Mouse (Mus musculus) myocyte (in vitro differentiated cells): Measurements from ENCODE around the gene Dtx1. TPM values are rescaled to one million over a fixed set of nuclear protein-coding genes. Genes with fewer than 3 reads are reported as not detected.

Experiments
- H3K27me3 ChIP-seq: one replicate; pipeline ENCODE4 v1.6.1; 2011; ENCODE audit not compliant: control insufficient read depth, insufficient read depth, insufficient read length
- H3K36me3 ChIP-seq: one replicate; pipeline ENCODE4 v1.6.1; 2011; ENCODE audit not compliant: control insufficient read depth, insufficient read depth
- H3K4me2 ChIP-seq: one replicate; pipeline ENCODE4 v1.6.1; 2011; ENCODE audit warnings: low read depth, control low read depth
- H3K4me3 ChIP-seq: one replicate; pipeline ENCODE4 v1.5.1; 2011; ENCODE audit warnings: mild to moderate bottlenecking, control low read depth, moderate library complexity
- H3K79me2 ChIP-seq: one replicate; pipeline ENCODE4 v1.6.1; 2011; ENCODE audit not compliant: control insufficient read depth, insufficient read depth
- H3ac ChIP-seq: one replicate; pipeline ENCODE4 v1.6.1; 2011; ENCODE audit not compliant: control insufficient read depth, insufficient read length
- CEBPB ChIP-seq: IDR thresholded peaks from 2 replicates; pipeline ENCODE4 v1.6.1; 2011; ENCODE audit warnings: mild to moderate bottlenecking, moderate library complexity; ENCODE audit not compliant: poor library complexity, insufficient read depth, severe bottlenecking
- E2F4 ChIP-seq: IDR thresholded peaks from one replicate; pipeline ENCODE4 v1.6.1; 2011; ENCODE audit warnings: mild to moderate bottlenecking, control low read depth, moderate library complexity; ENCODE audit not compliant: insufficient read depth
- MAX ChIP-seq: IDR thresholded peaks from one replicate; pipeline ENCODE4 v1.6.1; 2011; ENCODE audit warnings: low read depth, mild to moderate bottlenecking, control low read depth
- MYOD1 ChIP-seq, 3 experiments: IDR thresholded peaks; one replicate each; pipeline ENCODE4 v1.6.1; 2011; ENCODE audit warnings: control low read depth in 2 of 3, low read depth in 2 of 3, mild to moderate bottlenecking in 2 of 3, moderate library complexity in 1 of 3; ENCODE audit not compliant: insufficient read length in 2 of 3, control insufficient read depth in 1 of 3
- MYOG ChIP-seq, 3 experiments: IDR thresholded peaks; one replicate each; pipeline ENCODE4 v1.6.1; 2011; ENCODE audit warnings: control low read depth in 2 of 3, low read depth in 2 of 3, mild to moderate bottlenecking in 2 of 3; ENCODE audit not compliant: insufficient read length in 2 of 3, control insufficient read depth in 1 of 3, insufficient read depth in 1 of 3
- POLR2A ChIP-seq: IDR thresholded peaks from one replicate; pipeline ENCODE4 v1.6.1; 2011; ENCODE audit warnings: low read depth, mild to moderate bottlenecking, control low read depth, moderate library complexity; ENCODE audit not compliant: insufficient read length
- POLR2AphosphoS2 ChIP-seq: IDR thresholded peaks from one replicate; pipeline ENCODE4 v1.6.1; 2011; ENCODE audit warnings: low read depth, control low read depth; ENCODE audit not compliant: insufficient read length
- REST ChIP-seq: IDR thresholded peaks from one replicate; pipeline ENCODE4 v1.6.1; 2011; ENCODE audit warnings: mild to moderate bottlenecking, control low read depth, moderate library complexity; ENCODE audit not compliant: insufficient read depth, insufficient read length
- SRF ChIP-seq: IDR thresholded peaks from one replicate; pipeline ENCODE4 v1.6.1; 2011; ENCODE audit warnings: low read depth; ENCODE audit not compliant: control insufficient read depth, insufficient read length
- TCF12 ChIP-seq: IDR thresholded peaks from one replicate; pipeline ENCODE4 v1.6.1; 2011; ENCODE audit warnings: mild to moderate bottlenecking, control low read depth; ENCODE audit not compliant: poor library complexity, insufficient read depth, severe bottlenecking
- TCF3 ChIP-seq: IDR thresholded peaks from one replicate; pipeline ENCODE4 v1.6.1; 2011; ENCODE audit warnings: low read depth, control low read depth; ENCODE audit not compliant: insufficient read length
- USF1 ChIP-seq: IDR thresholded peaks from one replicate; pipeline ENCODE4 v1.6.1; 2011; ENCODE audit warnings: low read depth, mild to moderate bottlenecking, control low read depth, moderate library complexity
- polyA plus RNA-seq: library from polyadenylated mRNA; unstranded; fragments of >200 nt; fragmentation: generic; extraction: Trizol; gene quantifications from one replicate; pipeline ENCODE4 v1.2.1, GENCODE M21; 2012; ENCODE audit warnings: missing spikeins

Gene Dtx1
- polyA plus RNA-seq, 1 experiment = not detected

DNA sequence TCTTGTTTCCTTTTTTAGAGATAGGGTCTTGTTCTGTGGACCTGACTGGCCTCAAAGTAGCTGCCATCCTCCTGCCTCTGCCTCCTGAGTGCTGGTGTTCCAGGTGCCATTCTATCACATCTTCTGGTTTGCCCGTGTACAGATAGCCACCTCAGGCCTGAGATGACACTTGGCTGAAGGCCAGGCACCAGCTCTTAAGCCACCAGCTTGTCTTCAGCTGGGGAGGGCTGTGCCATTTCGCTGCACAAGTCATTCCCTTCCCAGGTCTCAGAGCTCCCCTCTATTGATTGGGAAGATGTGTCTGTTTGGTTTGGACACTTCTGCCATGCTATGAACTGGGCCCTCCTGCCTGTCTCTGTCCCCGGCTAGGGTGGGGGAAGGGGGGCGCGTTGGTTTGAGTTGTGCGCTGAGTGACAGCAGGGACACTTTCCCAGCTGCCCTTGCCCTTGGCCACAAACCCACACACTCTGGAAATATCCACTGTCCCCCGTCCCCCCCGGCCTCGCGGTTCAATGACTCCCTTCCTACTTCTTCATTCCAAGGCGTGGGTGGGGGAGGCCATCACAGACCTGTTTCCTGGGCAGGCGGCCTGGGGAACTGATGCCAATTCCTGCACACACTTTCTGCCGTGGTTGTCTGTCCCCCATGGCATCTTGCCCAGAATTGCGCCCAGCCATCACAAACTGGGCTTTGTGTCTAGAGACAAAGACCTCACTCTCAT is 68.2 kb downstream of the Dtx1 start:
- H3K4me2 ChIP-seq = peak overlapping the region; percentile 56
- no peaks in the 10 kb centered on the region for H3K79me2 ChIP-seq
- H3K36me3 ChIP-seq = no peaks in the 10 kb centered on the region
- peaks cover 31% of the 10 kb centered on the region for H3K27me3 ChIP-seq
- TF ChIP-seq MYOD1 (IDR thresholded peaks at IDR 0.05; ENCODE audit: control insufficient read depth in 1 of 3, insufficient read length in 2 of 3, low read depth in 2 of 3) = peak; percentile 50 to 95 (median 68)
- TF ChIP-seq E2F4 = no peak
- peak in 1 of 3 experiments; percentile 55 for TF ChIP-seq MYOG (IDR thresholded peaks at IDR 0.05; ENCODE audit: control insufficient read depth in 1 of 3, insufficient read depth in 1 of 3, insufficient read length in 2 of 3, low read depth in 2 of 3)
- H3ac ChIP-seq = no peak overlapping the region
- H3K4me3 ChIP-seq = no peak overlapping the region

DNA sequence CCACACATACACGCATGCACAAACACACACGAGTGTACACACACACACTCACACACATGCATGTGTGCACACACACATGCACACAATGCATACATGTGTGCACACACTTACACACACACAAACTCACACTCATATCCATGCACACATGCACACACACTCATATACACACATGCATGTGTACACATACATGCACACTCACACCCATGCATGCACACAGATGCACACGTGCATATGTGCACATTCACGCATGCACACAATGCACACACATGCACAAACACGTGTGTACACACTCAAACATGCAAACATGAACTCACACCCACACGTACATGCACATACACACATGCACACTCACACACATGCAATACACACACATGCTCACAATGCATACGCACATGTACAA is 71.6 kb downstream of the Dtx1 start:
- H3K4me3 ChIP-seq = no peak overlapping the region
- TF ChIP-seq TCF3 (no peak), TCF12 (no peak), USF1 (no peak), MYOD1 (IDR thresholded peaks at IDR 0.05; ENCODE audit: control insufficient read depth in 1 of 3, insufficient read length in 2 of 3, low read depth in 2 of 3) (no peak), POLR2AphosphoS2 (no peak), POLR2A (no peak), REST (no peak), SRF (no peak)
- peaks cover 28% of the 10 kb centered on the region for H3K27me3 ChIP-seq
- no peak overlapping the region for H3ac ChIP-seq
- H3K79me2 ChIP-seq = no peaks in the 10 kb centered on the region
- H3K4me2 ChIP-seq = no peak overlapping the region
- H3K36me3 ChIP-seq = no peaks in the 10 kb centered on the region

DNA sequence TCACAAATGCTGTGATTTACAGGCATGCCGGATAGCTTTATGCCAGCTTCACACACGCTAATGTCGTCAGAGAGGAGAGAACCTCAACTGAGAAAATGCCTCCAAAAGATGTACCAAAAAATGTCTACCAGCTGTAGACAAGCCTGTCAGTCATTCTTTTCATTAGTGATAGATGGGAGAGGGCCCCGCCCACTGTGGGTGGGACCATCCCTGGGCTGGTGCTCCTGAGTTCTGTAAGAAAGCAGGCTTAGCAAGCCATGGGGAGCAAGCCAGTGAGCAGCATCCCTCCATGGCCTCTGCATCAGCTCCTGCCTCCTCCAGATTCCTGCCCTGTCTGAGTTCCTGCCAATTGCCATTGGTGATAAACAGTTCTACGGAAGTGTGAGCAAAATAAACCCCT is 76.1 kb downstream of the Dtx1 start:
- no peak for TF ChIP-seq MAX
- no peak for TF ChIP-seq MYOD1 (IDR thresholded peaks at IDR 0.05; ENCODE audit: control insufficient read depth in 1 of 3, insufficient read length in 2 of 3, low read depth in 2 of 3)
- TF ChIP-seq REST = no peak
- TF ChIP-seq MYOG (IDR thresholded peaks at IDR 0.05; ENCODE audit: control insufficient read depth in 1 of 3, insufficient read depth in 1 of 3, insufficient read length in 2 of 3, low read depth in 2 of 3) = no peak
- TF ChIP-seq CEBPB = no peak
- no peak for TF ChIP-seq POLR2AphosphoS2
- TF ChIP-seq TCF3 = no peak
- TF ChIP-seq POLR2A = no peak
- no peak for TF ChIP-seq E2F4
- TF ChIP-seq TCF12 = no peak
- no peak for TF ChIP-seq USF1
- TF ChIP-seq SRF = no peak
- H3K4me2 ChIP-seq = no peak overlapping the region

DNA sequence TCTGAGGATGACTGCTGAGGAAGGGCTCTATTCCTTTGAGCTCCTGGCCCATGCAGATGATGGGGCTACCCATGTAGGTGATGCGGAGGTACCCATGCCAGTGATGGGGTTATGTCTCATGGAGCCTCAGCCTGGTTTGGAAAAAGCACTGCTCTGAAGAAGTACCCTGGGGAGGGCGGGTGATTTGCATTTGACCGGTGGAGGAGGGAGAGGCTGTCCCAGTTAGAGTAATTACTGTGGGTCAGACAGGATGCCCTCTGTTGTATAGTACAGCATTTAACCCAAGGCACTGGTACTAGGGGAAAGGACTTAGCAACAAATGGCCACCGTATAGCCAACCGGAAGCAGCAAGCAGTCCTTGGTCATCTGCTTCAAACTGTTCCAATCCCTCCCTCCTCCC is 76.9 kb downstream of the Dtx1 start:
- Histone ChIP-seq H3ac (no peak overlapping the region), H3K4me2 (no peak overlapping the region), H3K79me2 (no peaks in the 10 kb centered on the region), H3K4me3 (no peak overlapping the region), H3K27me3 (peaks cover 37% of the 10 kb centered on the region), H3K36me3 (no peaks in the 10 kb centered on the region)
- TF ChIP-seq POLR2A = no peak
- no peak for TF ChIP-seq MYOD1 (IDR thresholded peaks at IDR 0.05; ENCODE audit: control insufficient read depth in 1 of 3, insufficient read length in 2 of 3, low read depth in 2 of 3)
- TF ChIP-seq USF1 = no peak
- no peak for TF ChIP-seq POLR2AphosphoS2
- no peak for TF ChIP-seq MAX
- no peak for TF ChIP-seq REST
- TF ChIP-seq CEBPB = no peak
- TF ChIP-seq MYOG (IDR thresholded peaks at IDR 0.05; ENCODE audit: control insufficient read depth in 1 of 3, insufficient read depth in 1 of 3, insufficient read length in 2 of 3, low read depth in 2 of 3) = no peak

More for the DNA sequence above, 76.1 kb downstream of the Dtx1 start:
- Histone ChIP-seq H3K27me3 (peaks cover 42% of the 10 kb centered on the region), H3K36me3 (no peaks in the 10 kb centered on the region), H3ac (no peak overlapping the region), H3K79me2 (no peaks in the 10 kb centered on the region), H3K4me3 (no peak overlapping the region)

DNA sequence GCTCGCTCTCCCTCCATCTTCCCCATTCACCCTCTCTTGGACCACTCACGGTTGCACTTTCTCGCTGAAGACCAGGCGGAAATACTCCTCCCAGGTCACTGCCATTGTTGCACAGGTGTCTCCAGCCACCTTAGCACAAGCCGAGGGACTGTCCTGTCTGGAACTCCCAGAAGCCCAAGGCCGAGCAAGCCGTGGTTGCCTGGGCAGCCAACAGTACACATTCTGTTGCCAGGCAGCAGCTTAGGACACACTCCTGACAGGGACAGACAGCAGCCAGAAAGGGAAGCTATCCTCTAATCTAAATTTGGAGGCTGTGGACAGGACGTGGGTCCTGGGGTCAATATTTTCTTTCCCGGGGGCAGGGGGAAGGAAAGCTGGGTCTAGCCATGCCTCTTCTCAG is 77.6 kb downstream of the Dtx1 start, which contains the start of gene Cfap73:
Gene Cfap73, minus strand, starts transcription at position 105 of the 400 bp plus-strand sequence.
- H3K4me3 ChIP-seq = no peak within 1 kb of the TSS

More for the DNA sequence above, 77.6 kb downstream of the Dtx1 start, which contains the start of gene Cfap73:
- Histone ChIP-seq H3K4me2 (no peak within 1 kb of the TSS), H3K79me2 (no peaks in the 10 kb centered on the region), H3K36me3 (no peaks in the 10 kb centered on the region), H3K27me3 (peaks cover 37% of the 10 kb centered on the region), H3ac (no peak within 1 kb of the TSS)
- TF ChIP-seq USF1 (no peak), REST (no peak), MYOG (IDR thresholded peaks at IDR 0.05; ENCODE audit: control insufficient read depth in 1 of 3, insufficient read depth in 1 of 3, insufficient read length in 2 of 3, low read depth in 2 of 3) (no peak), TCF12 (no peak), TCF3 (no peak), MAX (no peak), E2F4 (no peak), POLR2AphosphoS2 (no peak), SRF (no peak), CEBPB (no peak), POLR2A (no peak), MYOD1 (IDR thresholded peaks at IDR 0.05; ENCODE audit: control insufficient read depth in 1 of 3, insufficient read length in 2 of 3, low read depth in 2 of 3) (no peak)
